Mouse (Mus musculus) megakaryocyte, embryonic 14.5 days (primary cell): ENCODE measurements around the gene Aftph.

Source experiments
- FLI1 ChIP-seq: IDR thresholded peaks from 2 replicates; pipeline ENCODE4 v1.6.1; 2012; ENCODE audit warnings: low read length, inconsistent platforms, mixed read lengths
- GATA1 ChIP-seq: IDR thresholded peaks from 3 replicates; pipeline ENCODE4 v1.6.1; 2012; ENCODE audit warnings: mixed read lengths, low read length, inconsistent platforms, borderline replicate concordance

- no peak for TF ChIP-seq GATA1
- no peak for TF ChIP-seq FLI1
Measured at GRCm38 (mm10) chr11:20729403-20729802, 12.0 kb downstream of the Aftph start.
